Mouse (Mus musculus): ENCODE data around the gene Vegfa. TPM values are rescaled to one million over a fixed set of nuclear protein-coding genes. Genes with fewer than 3 reads are reported as not detected.
"Not testable (repeated sequence)": the region's sequence is repeated elsewhere in the genome, so short reads cannot be mapped to it uniquely, and the experiment has no call there.

Vegfa gene
- total RNA-seq, 2 experiments from 2014 or later, result 88.2 to 90.7 TPM

GRCm38 (mm10) chr17:46010462-46010861 is 21.7 kb downstream of the Vegfa start:
- Histone ChIP-seq H3K4me3 (no peak overlapping the region), H3K27ac (no peak overlapping the region)
- intact Hi-C loops (cut with DNase I), result no loop called here
- no peak for TF ChIP-seq CTCF (IDR thresholded peaks at IDR 0.05)
- no peak for DNase-seq (ENCODE audit: extremely low spot score in 1 of 2, low spot score in 2 of 2)

- no peak overlapping the region for H3K4me3 ChIP-seq
- H3K27ac ChIP-seq, result no peak overlapping the region
- no peak for TF ChIP-seq CTCF (IDR thresholded peaks at IDR 0.05)
- no peak for DNase-seq (ENCODE audit: extremely low spot score in 1 of 2, low spot score in 2 of 2)
- intact Hi-C loops (cut with DNase I), result no loop called here
These were observed 23.0 kb downstream of the Vegfa start for GRCm38 (mm10) chr17:46009182-46009581.

GRCm38 (mm10) chr17:46005458-46005857 is 26.7 kb downstream of the Vegfa start:
- intact Hi-C loops (cut with DNase I), result no loop called here
- DNase-seq (ENCODE audit: extremely low spot score in 1 of 2, low spot score in 2 of 2), result no peak
- TF ChIP-seq CTCF (IDR thresholded peaks at IDR 0.05), result no peak
- Histone ChIP-seq H3K4me3 (no peak overlapping the region), H3K27ac (no peak overlapping the region)

GRCm38 (mm10) chr17:46004482-46004881 is 27.7 kb downstream of the Vegfa start:
- H3K27ac ChIP-seq, result no peak overlapping the region
- TF ChIP-seq CTCF (IDR thresholded peaks at IDR 0.05), result no peak
- intact Hi-C loops (cut with DNase I), result no loop called here
- H3K4me3 ChIP-seq, result no peak overlapping the region
- DNase-seq (ENCODE audit: extremely low spot score in 1 of 2, low spot score in 2 of 2), result no peak

- no peak for DNase-seq (ENCODE audit: extremely low spot score in 1 of 2, low spot score in 2 of 2)
- TF ChIP-seq CTCF (IDR thresholded peaks at IDR 0.05), result no peak
- Histone ChIP-seq H3K27ac (no peak overlapping the region), H3K4me3 (no peak overlapping the region)
- intact Hi-C loops (cut with DNase I), result no loop called here
These were observed 28.3 kb downstream of the Vegfa start for GRCm38 (mm10) chr17:46003717-46004481.

- no peak for TF ChIP-seq CTCF (IDR thresholded peaks at IDR 0.05)
- intact Hi-C loops (cut with DNase I), result no loop called here
- Histone ChIP-seq H3K4me3 (no peak overlapping the region), H3K27ac (no peak overlapping the region)
- DNase-seq (ENCODE audit: extremely low spot score in 1 of 2, low spot score in 2 of 2), result no peak
These were observed 32.7 kb downstream of the Vegfa start for GRCm38 (mm10) chr17:45999366-45999940.

GRCm38 (mm10) chr17:45998363-45998762 is 33.8 kb downstream of the Vegfa start:
- intact Hi-C loops (cut with DNase I), result no loop called here
- TF ChIP-seq CTCF (IDR thresholded peaks at IDR 0.05), result no peak
- H3K4me3 ChIP-seq, result no peak overlapping the region
- DNase-seq (ENCODE audit: extremely low spot score in 1 of 2, low spot score in 2 of 2), result no peak
- H3K27ac ChIP-seq, result no peak overlapping the region

- TF ChIP-seq CTCF (IDR thresholded peaks at IDR 0.05), result no peak
- Histone ChIP-seq H3K4me3 (no peak overlapping the region), H3K27ac (no peak overlapping the region)
- intact Hi-C loops (cut with DNase I), result no loop called here
- DNase-seq (ENCODE audit: extremely low spot score in 1 of 2, low spot score in 2 of 2), result no peak
These were observed 35.2 kb downstream of the Vegfa start for GRCm38 (mm10) chr17:45996921-45997444.

- no peak for DNase-seq (ENCODE audit: extremely low spot score in 1 of 2, low spot score in 2 of 2)
- Histone ChIP-seq H3K4me3 (no peak overlapping the region), H3K27ac (no peak overlapping the region)
- TF ChIP-seq CTCF (IDR thresholded peaks at IDR 0.05), result no peak
- intact Hi-C loops (cut with DNase I), result no loop called here
These were observed 37.8 kb downstream of the Vegfa start for GRCm38 (mm10) chr17:45994281-45994817.

- Histone ChIP-seq H3K4me3 (no peak overlapping the region), H3K27ac (no peak overlapping the region)
- DNase-seq (ENCODE audit: extremely low spot score in 1 of 2, low spot score in 2 of 2), result no peak
- no peak for TF ChIP-seq CTCF (IDR thresholded peaks at IDR 0.05)
- intact Hi-C loops (cut with DNase I), result no loop called here
These were observed 45.3 kb downstream of the Vegfa start for GRCm38 (mm10) chr17:45986915-45987314.

- no peak for TF ChIP-seq CTCF (IDR thresholded peaks at IDR 0.05)
- no peak overlapping the region for H3K27ac ChIP-seq
- no peak overlapping the region for H3K4me3 ChIP-seq
- intact Hi-C loops (cut with DNase I), result no loop called here
- no peak for DNase-seq (ENCODE audit: extremely low spot score in 1 of 2, low spot score in 2 of 2)
These were observed 45.8 kb downstream of the Vegfa start for GRCm38 (mm10) chr17:45986374-45986773.

GRCm38 (mm10) chr17:45983185-45983584 is 49.0 kb downstream of the Vegfa start:
- H3K27ac ChIP-seq; intact Hi-C loops (cut with DNase I); DNase-seq (ENCODE audit: extremely low spot score in 1 of 2, low spot score in 2 of 2); H3K4me3 ChIP-seq: not testable (repeated sequence)
